Mouse (Mus musculus): ENCODE measurements around the gene Dhrs7.

Gene Dhrs7

GRCm38 (mm10) chr12:72664020-72664734 is 532 bp downstream of the Dhrs7 start:
- no peak for DNase-seq (ENCODE audit: extremely low spot score, low read depth, low spot score)

- no peak for DNase-seq (ENCODE audit: extremely low spot score, low read depth, low spot score)
Measured at GRCm38 (mm10) chr12:72655775-72656174, 8.9 kb downstream of the Dhrs7 start.

GRCm38 (mm10) chr12:72654698-72655097 is 10.0 kb downstream of the Dhrs7 start:
- no peak for DNase-seq (ENCODE audit: extremely low spot score, low read depth, low spot score)

DNA sequence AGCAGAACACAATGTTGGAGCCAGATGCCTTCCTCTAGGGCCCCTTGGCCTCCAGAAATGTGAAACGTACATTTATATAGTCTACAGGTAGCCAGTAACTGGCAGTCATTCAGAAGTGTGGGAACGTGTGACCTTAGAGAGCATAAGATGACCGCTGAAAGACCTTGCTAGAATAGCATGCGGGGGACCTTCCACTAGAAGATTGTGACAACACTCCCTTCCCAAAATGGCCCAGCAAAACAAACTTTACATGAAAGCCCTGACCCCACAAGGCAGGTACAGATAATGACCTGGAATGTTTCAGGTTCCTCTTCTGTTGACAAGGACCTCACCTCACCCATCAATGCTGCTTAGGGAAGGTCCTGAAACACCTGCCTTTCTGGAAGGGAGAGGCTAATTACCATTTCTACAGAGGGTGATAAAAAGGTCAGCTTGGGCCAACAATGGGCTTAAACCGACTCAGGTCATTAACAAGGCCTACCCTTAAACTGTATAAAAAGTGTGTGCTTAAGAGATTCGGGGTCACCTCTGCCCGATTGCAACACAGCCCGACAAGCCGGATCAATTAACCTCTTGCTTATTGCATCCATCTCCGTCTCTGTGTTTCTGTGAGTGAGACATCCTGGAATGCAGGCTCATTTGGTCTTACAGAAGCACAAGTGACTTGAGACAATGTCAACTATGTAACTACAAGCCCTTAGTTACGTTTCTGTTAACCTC is 14.9 kb downstream of the Dhrs7 start, which contains the start of gene Gm4756:
Gene Gm4756, minus strand, starts transcription at position 51 of the 720 bp plus-strand sequence.
- no peak for DNase-seq (ENCODE audit: extremely low spot score, low read depth, low spot score)

- DNase-seq (ENCODE audit: extremely low spot score, low read depth, low spot score), result no peak
Measured at GRCm38 (mm10) chr12:72648921-72649320, 15.8 kb downstream of the Dhrs7 start.

DNA sequence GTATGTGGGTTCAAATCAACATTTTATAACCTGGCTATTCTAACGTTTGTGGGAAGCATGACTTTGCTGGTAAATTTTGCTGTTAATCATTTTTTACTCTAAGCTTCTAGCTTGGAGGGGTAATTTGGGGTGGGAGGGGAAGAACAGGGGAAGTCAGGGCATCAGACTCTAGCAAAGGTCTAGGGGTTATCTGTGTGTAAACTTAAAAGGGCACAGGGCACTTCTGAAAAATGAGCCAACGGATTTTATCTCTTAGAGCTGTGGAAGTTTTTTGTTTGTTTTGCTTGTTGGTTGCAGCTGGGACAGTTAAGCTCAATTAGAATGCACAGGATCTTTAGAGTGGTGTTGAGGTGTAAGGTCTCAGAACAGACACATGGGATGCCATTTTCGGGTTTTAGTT is 26.7 kb downstream of the Dhrs7 start:
- DNase-seq (ENCODE audit: extremely low spot score, low read depth, low spot score), result no peak

GRCm38 (mm10) chr12:72628751-72629150 is 36.0 kb downstream of the Dhrs7 start:
- no peak for DNase-seq (ENCODE audit: extremely low spot score, low read depth, low spot score)

GRCm38 (mm10) chr12:72622853-72623496 is 41.7 kb downstream of the Dhrs7 start:
- no peak for DNase-seq (ENCODE audit: extremely low spot score, low read depth, low spot score)

DNA sequence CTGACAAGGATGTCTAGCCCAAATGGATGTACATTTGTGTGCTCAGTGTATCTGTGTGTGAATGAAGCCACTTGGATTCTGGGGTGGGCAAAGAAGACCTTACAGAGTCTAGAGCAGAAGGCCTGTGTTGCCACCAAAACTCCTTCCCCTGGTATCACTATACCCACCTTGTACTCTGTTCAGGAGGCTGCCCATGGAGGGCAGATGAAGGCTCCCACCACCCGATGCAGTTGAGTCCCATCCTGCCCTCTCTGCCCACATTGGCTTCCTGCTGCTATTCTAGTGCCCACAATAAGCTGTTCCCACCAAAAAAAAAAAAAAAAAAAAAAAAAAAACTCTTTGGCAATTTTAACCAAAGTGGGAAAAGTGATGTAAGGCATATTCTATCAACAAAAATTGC is 43.3 kb downstream of the Dhrs7 start:
- DNase-seq (ENCODE audit: extremely low spot score, low read depth, low spot score), result no peak

- no peak for DNase-seq (ENCODE audit: extremely low spot score, low read depth, low spot score)
Measured at GRCm38 (mm10) chr12:72620856-72621255, 43.9 kb downstream of the Dhrs7 start.

DNA sequence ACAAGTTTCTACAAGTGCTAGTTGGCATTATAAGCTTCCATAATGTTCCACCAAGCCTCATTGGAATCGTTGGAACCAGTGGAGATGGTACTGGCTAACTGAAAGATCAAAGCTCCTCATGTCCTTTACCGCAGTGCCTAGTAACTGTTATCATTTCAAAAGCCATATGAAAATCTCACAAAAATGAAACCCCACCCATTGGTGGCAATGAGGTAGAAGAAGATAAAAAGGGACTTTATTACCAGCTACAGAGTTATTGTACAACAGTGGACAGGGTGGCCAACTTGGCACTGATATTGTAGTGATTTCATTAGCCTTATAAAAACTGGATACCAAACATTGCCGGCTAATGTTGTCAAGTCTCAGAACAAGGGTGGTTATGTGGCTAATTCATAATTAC is 52.7 kb downstream of the Dhrs7 start:
- no peak for DNase-seq (ENCODE audit: extremely low spot score, low read depth, low spot score)
